Comparison of ENCODE assay signal across 20 mouse cellular contexts in the genomic region with DNA sequence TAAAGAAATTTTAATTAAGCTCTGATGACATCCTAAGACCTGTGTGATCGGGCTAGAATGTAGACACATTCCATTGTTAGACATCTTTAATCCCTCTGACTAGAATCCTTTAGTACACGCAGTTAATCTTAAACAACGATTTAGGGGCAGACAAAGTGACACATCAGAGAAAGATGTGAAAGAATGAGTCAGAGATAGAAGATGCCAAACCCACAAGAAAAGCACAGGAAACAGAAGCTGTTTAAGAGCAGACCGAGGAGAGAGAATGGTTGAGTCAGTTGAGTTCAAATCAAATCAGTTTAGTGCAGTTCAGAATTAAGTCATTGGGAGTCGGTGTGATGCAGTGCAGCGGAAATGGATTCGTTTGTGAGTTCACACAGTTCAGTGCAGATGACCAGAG.
A peak's percentile ranks its signal among the peaks of the same experiment; 100 is the strongest.
DNase-seq lines count a peak whose midpoint lies in the region; ATAC-seq and TF ChIP-seq lines count a peak whose summit lies in the region.
"Had no signal": no experiment of that assay in that cellular context is flagged by ENCODE, and none has a peak within 500 bp of the region (broad histone marks: within the 10 kb centered on the region; RNA-seq: fewer than 3 reads in every experiment).

No protein-coding gene starts in this region.

- DNase-seq in 3T3-L1 (ENCODE audit: low read depth, low spot score) (peak; percentile 70), MEL (ENCODE audit: low read depth, low spot score) (peak; percentile 86), Patski (ENCODE audit: low read depth, low spot score) (peak; percentile 30)
- no peak for DNase-seq in adrenal gland, postnatal 14 days
- no peak for DNase-seq in ovary, postnatal 14 days (ENCODE audit: low spot score)
- no peak for DNase-seq in kidney, postnatal 4 days
- DNase-seq: adrenal gland, adult 8-10 months; cerebellum, adult 2 months; cerebellum, postnatal 10 days; gastrocnemius, postnatal 36 days; heart, adult 18-20 months; heart, postnatal 14 days; kidney, adult 11 months had no signal

- H3K9me3 ChIP-seq in MEL (replicated peaks; ENCODE audit: insufficient read depth, low read length): no peaks in the 10 kb centered on the region; the same call in 1 of the 2 replicates
- H3K9me3 ChIP-seq: embryonic facial prominence, embryonic 10.5 days; forebrain, embryonic 10.5 days; heart, embryonic 15.5 days; hindbrain, embryonic 13.5 days had no signal

- TF ChIP-seq RAD21 in MEL (IDR thresholded peaks at IDR 0.05; ENCODE audit: low read depth, low read length): no peak; the same call in 1 of the 2 replicates

- POLR2A ChIA-PET in Patski (lab: Charles Lee): no interaction called here

- H3K27me3 ChIP-seq in MEL (ENCODE audit: control insufficient read depth in 1 of 2, insufficient read depth in 2 of 2, low read length in 2 of 2) (no peaks in the 10 kb centered on the region), Patski (no peaks in the 10 kb centered on the region)
- H3K27me3 ChIP-seq: heart, embryonic 15.5 days; hindbrain, embryonic 13.5 days had no signal

- TF ChIP-seq POLR2A in MEL (IDR thresholded peaks at IDR 0.05; ENCODE audit: control insufficient read depth in 1 of 2, insufficient read depth in 1 of 2, low read depth in 1 of 2, low read length in 2 of 2, poor library complexity in 1 of 2): no peak

- no peak for TF ChIP-seq CTCF in MEL (IDR thresholded peaks at IDR 0.05 in 2 of 3, conservative IDR thresholded peaks at IDR 0.05 in 1 of 3; ENCODE audit: control insufficient read depth in 1 of 3, insufficient read depth in 1 of 3, low read depth in 2 of 3, low read length in 3 of 3, poor library complexity in 1 of 3, severe bottlenecking in 1 of 3)
- no peak for TF ChIP-seq CTCF in Patski (IDR thresholded peaks at IDR 0.05)

- no peak overlapping the region for H3K27ac ChIP-seq in MEL (ENCODE audit: control insufficient read depth, low read depth, low read length)
- H3K27ac ChIP-seq: embryonic facial prominence, embryonic 10.5 days; forebrain, embryonic 10.5 days; heart, embryonic 15.5 days; hindbrain, embryonic 13.5 days; hindbrain, postnatal 0 days had no signal

- H3K4me3 ChIP-seq in MEL (ENCODE audit: control insufficient read depth in 1 of 2, insufficient read depth in 1 of 2, low read depth in 2 of 2, low read length in 2 of 2): no peak overlapping the region
- H3K4me3 ChIP-seq: embryonic facial prominence, embryonic 10.5 days; erythroblast, embryonic 14.5 days; forebrain, embryonic 10.5 days; heart, embryonic 15.5 days; hindbrain, embryonic 13.5 days had no signal

- H3K9ac ChIP-seq in MEL (ENCODE audit: control insufficient read depth, low read depth, low read length, poor library complexity, severe bottlenecking): no peak overlapping the region
- H3K9ac ChIP-seq: heart, embryonic 15.5 days; hindbrain, embryonic 13.5 days had no signal

- TF ChIP-seq EP300 in MEL (IDR thresholded peaks at IDR 0.05; ENCODE audit: low read depth in 1 of 2, low read length in 2 of 2): peak; percentile 82 to 84

- no peaks in the 10 kb centered on the region for H3K79me2 ChIP-seq in MEL (ENCODE audit: control insufficient read depth, insufficient read depth, low read length, poor library complexity)

- H3K36me3 ChIP-seq in MEL (ENCODE audit: control insufficient read depth in 1 of 2, insufficient read depth in 2 of 2, low read length in 2 of 2): peaks cover 0 to 5% of the 10 kb centered on the region in 2 experiments; a peak in 1 of 4 replicates
- H3K36me3 ChIP-seq: embryonic facial prominence, embryonic 10.5 days; forebrain, embryonic 10.5 days; heart, embryonic 15.5 days; hindbrain, embryonic 13.5 days had no signal

- CTCF ChIA-PET in Patski (lab: Charles Lee): no interaction called here

- peaks cover 0 to 7% of the 10 kb centered on the region in 2 experiments; a peak in 2 of 4 replicates for H3K4me1 ChIP-seq in MEL (ENCODE audit: control insufficient read depth in 1 of 2, insufficient read depth in 2 of 2, low read length in 2 of 2)
- H3K4me1 ChIP-seq: embryonic facial prominence, embryonic 10.5 days; forebrain, embryonic 10.5 days; heart, embryonic 15.5 days; hindbrain, embryonic 13.5 days had no signal

- in situ Hi-C loops in Patski (cut with MboI; ENCODE audit: low pct_unique_long_range_greater_than_20kb): no loop called here

- peak; percentile 76 for ATAC-seq in Patski
- ATAC-seq: forebrain, embryonic 14.5 days; hindbrain, postnatal 0 days had no signal

TF ChIP-seq in MEL, 35 proteins besides CTCF, POLR2A, EP300 and RAD21:
- TF ChIP-seq SIN3A (IDR thresholded peaks at IDR 0.05; ENCODE audit: low read length) (no peak), ELF1 (IDR thresholded peaks at IDR 0.05; ENCODE audit: low read depth, low read length) (no peak), TCF12 (IDR thresholded peaks at IDR 0.05; ENCODE audit: low read depth, low read length) (peak; percentile 47; the same call in 1 of the 2 replicates), NRF1 (IDR thresholded peaks at IDR 0.05; ENCODE audit: insufficient read depth, low read depth, low read length, poor library complexity, severe bottlenecking) (no peak), KAT2A (conservative IDR thresholded peaks at IDR 0.05; ENCODE audit: low read depth, low read length) (no peak), RCOR1 (IDR thresholded peaks at IDR 0.05; ENCODE audit: low read depth, low read length) (peak; percentile 85), POLR2AphosphoS5 (IDR thresholded peaks at IDR 0.05; ENCODE audit: borderline replicate concordance, low read depth, low read length) (no peak), MYC (IDR thresholded peaks at IDR 0.05; ENCODE audit: low read depth, low read length) (no peak), MAX (IDR thresholded peaks at IDR 0.05; ENCODE audit: low read length) (no peak), MEF2A (IDR thresholded peaks at IDR 0.05; ENCODE audit: extremely low read depth, insufficient replicate concordance, low read depth, low read length, poor library complexity, severe bottlenecking) (no peak), E2F4 (IDR thresholded peaks at IDR 0.05; ENCODE audit: borderline replicate concordance, low read depth, low read length) (no peak), ZMIZ1 (IDR thresholded peaks at IDR 0.05; ENCODE audit: low read depth, low read length) (no peak), CHD1 (IDR thresholded peaks at IDR 0.05; ENCODE audit: low read depth, low read length) (no peak), USF2 (IDR thresholded peaks at IDR 0.05; ENCODE audit: borderline replicate concordance in 1 of 2, insufficient read depth in 1 of 2, low read depth in 1 of 2, low read length in 2 of 2) (no peak), TBP (IDR thresholded peaks at IDR 0.05; ENCODE audit: low read depth, low read length) (no peak), CHD2 (IDR thresholded peaks at IDR 0.05; ENCODE audit: low read length) (no peak), NELFE (IDR thresholded peaks at IDR 0.05; ENCODE audit: low read depth, low read length) (no peak), HCFC1 (IDR thresholded peaks at IDR 0.05; ENCODE audit: low read depth, low read length) (no peak), GABPA (IDR thresholded peaks at IDR 0.05; ENCODE audit: low read depth, low read length) (no peak), MYB (IDR thresholded peaks at IDR 0.05; ENCODE audit: low read depth, low read length) (0 out of 2 replicates have a peak, but pooled peaks have one; percentile 15), SMC3 (IDR thresholded peaks at IDR 0.05; ENCODE audit: low read depth, low read length) (no peak), BHLHE40 (IDR thresholded peaks at IDR 0.05; ENCODE audit: borderline replicate concordance, low read depth, low read length) (no peak), ETS1 (IDR thresholded peaks at IDR 0.05; ENCODE audit: low read depth, low read length) (peak; percentile 75), USF1 (IDR thresholded peaks at IDR 0.05; ENCODE audit: low read depth, low read length) (no peak), TAL1 (IDR thresholded peaks at IDR 0.05; ENCODE audit: low read length) (peak; percentile 43), POLR2AphosphoS2 (IDR thresholded peaks at IDR 0.05; ENCODE audit: low read length) (no peak), MAFK (IDR thresholded peaks at IDR 0.05; ENCODE audit: borderline replicate concordance, low read depth, low read length) (no peak), MXI1 (IDR thresholded peaks at IDR 0.05; ENCODE audit: low read depth, low read length) (no peak), GATA1 (IDR thresholded peaks at IDR 0.05; ENCODE audit: low read depth, low read length) (peak; percentile 69)

Comparison
In these comparisons a context has a peak if more than half of its experiments do, and no peak if none do; other contexts are left out.
1. DNase-seq: peak in 3T3-L1 (single experiment), MEL (single experiment) and Patski (single experiment); none in adrenal gland, postnatal 14 days (single experiment), ovary, postnatal 14 days (single experiment) and kidney, postnatal 4 days (0 of 2).